Mouse (Mus musculus): ENCODE data around the gene AC141477.1. TPM values are rescaled to one million over a fixed set of nuclear protein-coding genes. Genes with fewer than 3 reads are reported as not detected.

The AC141477.1 gene
- total RNA-seq (2021) = not detected
- long read RNA-seq, experiment 1 = 0 reads
- long read RNA-seq, experiment 2 = 0 reads

DNA sequence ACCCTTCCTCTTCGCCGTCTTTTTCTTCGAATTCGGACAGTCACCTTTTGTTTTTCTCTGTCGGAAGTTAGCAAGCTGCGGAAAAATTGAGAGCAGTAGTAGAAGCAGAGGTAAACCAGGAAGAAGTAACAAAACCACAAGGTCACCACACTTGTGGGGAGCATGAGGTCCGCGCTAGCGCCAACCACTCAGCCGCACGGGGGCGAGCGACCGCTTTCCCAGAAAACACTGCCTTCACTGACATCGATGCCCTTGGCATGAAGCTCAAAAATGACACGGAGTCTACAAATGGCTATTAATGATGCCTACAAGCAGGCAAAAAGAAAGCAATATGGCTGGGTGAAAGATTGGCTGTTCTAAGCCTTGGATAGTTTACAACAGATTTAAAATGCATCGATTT, at the start of gene AC141477.1:
TSS of gene AC141477.1 (minus strand) at position 164 of the 400 bp plus-strand sequence.
- Histone ChIP-seq H3K4me3 (no peak within 1 kb of the TSS), H3K27ac (no peak within 1 kb of the TSS)
- no peak for DNase-seq (ENCODE audit: low spot score in 2 of 2)
- TF ChIP-seq CTCF (conservative IDR thresholded peaks at IDR 0.05) = no peak

DNA sequence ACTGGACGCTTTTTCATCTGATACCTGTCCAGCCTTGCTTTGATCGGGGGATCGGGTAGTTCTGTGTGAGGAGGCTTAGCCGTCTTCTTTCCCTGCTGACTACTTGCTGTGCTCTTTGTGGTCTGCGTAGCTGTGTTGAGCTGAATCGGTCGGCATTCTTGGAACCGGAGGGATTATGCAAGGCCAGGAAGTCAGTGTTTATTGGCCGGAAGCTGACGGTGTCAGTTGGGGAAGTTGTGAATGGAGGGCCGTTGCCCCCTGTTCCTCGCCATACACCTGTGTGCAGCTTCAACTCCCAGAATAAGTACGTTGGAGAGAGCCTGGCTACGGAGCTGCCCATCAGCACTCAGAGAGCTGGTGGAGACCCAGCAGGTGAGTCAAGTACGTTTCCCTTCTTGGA, 49.0 kb upstream of the AC141477.1 start:
- DNase-seq (ENCODE audit: low spot score in 2 of 2) = no peak
- Histone ChIP-seq H3K4me3 (no peak overlapping the region), H3K27ac (no peak overlapping the region)
- no peak for TF ChIP-seq CTCF (conservative IDR thresholded peaks at IDR 0.05)

DNA sequence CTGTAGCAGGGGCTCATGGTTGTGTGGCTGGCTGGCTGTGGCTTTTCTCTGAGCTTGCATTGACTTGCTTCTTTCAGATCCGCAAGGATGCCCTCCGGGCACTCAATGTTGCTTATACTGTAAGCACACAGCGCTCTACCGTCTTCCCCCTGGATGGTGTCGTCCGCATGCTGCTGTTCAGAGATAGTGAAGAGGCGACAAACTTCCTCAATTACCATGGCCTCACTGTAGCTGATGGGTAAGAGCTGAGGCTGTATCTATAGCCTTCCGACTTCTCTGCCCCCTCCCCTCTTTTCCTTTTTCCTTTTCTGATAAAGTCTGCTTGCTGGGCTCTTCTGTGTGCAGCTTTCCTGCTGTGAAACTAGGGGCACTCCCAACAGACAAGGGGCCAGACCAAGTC, 48.0 kb upstream of the AC141477.1 start:
- no peak for DNase-seq (ENCODE audit: low spot score in 2 of 2)
- Histone ChIP-seq H3K27ac (no peak overlapping the region), H3K4me3 (no peak overlapping the region)
- no peak for TF ChIP-seq CTCF (conservative IDR thresholded peaks at IDR 0.05)

DNA sequence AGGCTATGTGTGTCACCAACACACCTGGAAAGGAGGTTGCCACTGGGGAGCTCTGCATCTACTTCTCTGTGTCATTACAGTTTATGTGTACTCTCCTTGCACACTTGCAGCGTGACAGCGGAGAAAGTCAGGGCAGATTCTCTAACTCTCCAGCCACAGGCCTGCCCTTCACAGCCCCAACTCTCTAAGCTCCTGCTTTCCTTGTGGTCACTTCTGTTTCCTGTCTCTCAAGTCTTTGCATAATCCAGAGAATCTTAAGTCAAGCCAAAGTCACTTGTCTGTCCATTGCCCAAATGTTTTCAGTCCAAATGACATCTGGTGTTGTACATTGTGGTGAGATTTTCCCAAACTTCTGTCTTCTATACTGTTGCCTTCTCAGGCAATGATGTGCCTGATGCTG, 46.1 kb upstream of the AC141477.1 start:
- Histone ChIP-seq H3K4me3 (no peak overlapping the region), H3K27ac (no peak overlapping the region)
- TF ChIP-seq CTCF (conservative IDR thresholded peaks at IDR 0.05) = no peak
- no peak for DNase-seq (ENCODE audit: low spot score in 2 of 2)

DNA sequence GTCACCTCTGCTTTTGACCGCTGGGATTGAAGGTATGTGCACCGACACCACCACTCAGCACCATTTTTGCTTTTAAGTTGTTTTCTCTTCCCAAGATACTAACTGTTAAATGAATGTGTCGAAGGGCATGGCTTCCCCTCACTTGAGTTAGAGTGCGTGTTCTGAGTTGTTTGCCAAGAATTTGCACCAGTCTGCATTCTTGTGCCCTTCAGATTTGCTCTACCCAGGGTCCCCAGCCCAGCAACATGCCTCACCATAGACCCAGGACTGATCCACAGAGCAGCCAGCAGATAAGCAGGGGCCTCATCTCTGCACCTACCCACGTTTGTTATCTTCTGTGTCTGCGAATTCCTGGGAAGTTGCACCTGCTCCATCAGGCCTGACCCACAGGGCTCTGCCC, 41.2 kb upstream of the AC141477.1 start:
- DNase-seq (ENCODE audit: low spot score in 2 of 2) = no peak
- TF ChIP-seq CTCF (conservative IDR thresholded peaks at IDR 0.05) = no peak
- no peak overlapping the region for H3K27ac ChIP-seq

DNA sequence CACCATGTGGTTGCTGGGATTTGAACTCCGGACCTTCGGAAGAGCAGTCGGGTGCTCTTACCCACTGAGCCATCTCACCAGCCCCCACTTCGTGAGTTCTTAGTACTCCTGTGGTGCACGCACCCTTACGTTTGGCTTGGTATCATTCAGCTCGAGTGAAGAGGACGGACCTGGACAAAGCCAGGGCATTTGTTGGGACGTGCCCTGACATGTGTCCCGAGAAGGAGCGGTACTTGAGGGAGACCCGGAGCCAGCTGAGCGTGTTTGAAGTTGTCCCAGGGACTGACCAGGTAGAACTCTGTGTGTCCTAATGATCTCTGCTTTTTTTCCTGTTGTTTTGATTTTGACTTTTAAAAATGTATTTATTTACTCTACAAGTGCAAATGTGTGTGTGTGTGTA, 40.6 kb upstream of the AC141477.1 start:
- no peak for DNase-seq (ENCODE audit: low spot score in 2 of 2)
- Histone ChIP-seq H3K27ac (no peak overlapping the region), H3K4me3 (no peak overlapping the region)
- TF ChIP-seq CTCF (conservative IDR thresholded peaks at IDR 0.05) = no peak

More for the DNA sequence above, 41.2 kb upstream of the AC141477.1 start:
- no peak overlapping the region for H3K4me3 ChIP-seq

DNA sequence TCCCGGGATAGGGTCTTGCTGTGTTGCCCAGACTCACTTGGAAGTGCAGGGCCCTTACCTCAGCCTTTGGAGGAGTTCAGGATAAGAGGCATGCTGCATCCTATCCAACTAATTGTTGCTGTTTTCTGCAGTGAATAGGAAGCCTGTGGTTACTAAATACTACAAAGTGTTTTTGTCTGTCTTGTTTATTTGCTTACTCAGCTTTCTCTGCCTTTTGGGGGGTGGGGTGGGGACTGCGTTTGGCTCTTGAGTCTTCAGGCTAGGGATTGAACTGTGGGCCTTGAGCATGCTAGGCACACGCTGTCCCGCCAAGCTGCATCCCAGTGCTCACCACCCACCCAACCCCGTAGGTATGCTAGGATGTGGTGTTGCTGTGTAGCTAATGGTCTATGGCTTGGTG, 33.5 kb upstream of the AC141477.1 start:
- Histone ChIP-seq H3K27ac (no peak overlapping the region), H3K4me3 (no peak overlapping the region)
- DNase-seq (ENCODE audit: low spot score in 2 of 2) = no peak
- TF ChIP-seq CTCF (conservative IDR thresholded peaks at IDR 0.05) = no peak

DNA sequence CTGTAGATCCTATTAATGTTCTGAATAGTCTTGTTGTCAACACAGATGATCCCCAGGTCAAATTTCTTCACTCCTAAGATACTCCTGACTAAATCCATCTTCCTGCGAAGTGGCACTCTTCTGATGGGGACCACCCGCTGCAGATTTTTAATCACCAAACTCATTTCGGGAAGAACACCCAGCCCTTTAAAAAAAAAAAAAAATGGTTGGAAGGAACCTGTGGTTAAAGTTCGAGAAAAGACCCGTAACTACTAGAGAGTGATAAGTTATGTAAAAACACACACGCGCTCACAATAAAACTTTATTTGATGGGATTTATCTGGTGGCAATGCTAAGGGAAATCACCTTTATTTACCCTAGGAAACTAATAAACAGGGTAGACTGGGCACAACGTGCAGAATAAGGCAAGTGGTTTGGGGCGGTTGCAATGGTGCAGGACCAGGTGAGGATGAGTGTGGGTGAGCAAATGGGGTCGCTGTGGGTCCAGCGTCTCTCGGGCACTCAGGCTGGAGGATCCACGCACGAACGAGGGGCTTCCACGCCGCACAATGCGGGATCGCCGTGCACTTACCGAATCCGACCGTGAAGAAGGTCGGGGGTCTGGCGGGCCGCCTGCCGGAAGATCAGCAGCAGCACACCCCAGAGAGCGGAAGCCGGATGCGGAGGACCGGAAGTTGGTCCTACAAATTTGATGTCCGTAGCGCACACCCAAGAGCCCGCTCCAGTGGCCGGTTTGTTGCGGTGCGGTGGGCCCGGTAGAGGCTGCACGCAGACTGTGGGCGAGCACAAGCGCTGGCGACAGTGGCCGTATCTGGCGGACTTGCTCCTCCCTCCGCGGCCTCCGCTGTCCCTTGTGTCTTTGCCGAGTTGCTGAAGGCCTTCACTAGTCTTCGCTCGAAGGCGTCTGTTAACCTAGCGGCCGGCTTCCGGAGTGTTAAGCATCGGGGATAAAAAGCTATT, 28.2 kb upstream of the AC141477.1 start, which contains the start of the genes Mcm3ap and Ybey:
TSS of gene Mcm3ap (plus strand) at position 725 of the 960 bp plus-strand sequence.
TSS of gene Ybey (minus strand) at position 912 of the 960 bp plus-strand sequence.
- peak; percentile 78 for TF ChIP-seq CTCF (conservative IDR thresholded peaks at IDR 0.05)
- peak; percentile 84 to 90 for DNase-seq (ENCODE audit: low spot score in 2 of 2)
- Histone ChIP-seq H3K4me3 (peak within 1 kb of the TSS; percentile 74), H3K27ac (peak within 1 kb of the TSS; percentile 96)

DNA sequence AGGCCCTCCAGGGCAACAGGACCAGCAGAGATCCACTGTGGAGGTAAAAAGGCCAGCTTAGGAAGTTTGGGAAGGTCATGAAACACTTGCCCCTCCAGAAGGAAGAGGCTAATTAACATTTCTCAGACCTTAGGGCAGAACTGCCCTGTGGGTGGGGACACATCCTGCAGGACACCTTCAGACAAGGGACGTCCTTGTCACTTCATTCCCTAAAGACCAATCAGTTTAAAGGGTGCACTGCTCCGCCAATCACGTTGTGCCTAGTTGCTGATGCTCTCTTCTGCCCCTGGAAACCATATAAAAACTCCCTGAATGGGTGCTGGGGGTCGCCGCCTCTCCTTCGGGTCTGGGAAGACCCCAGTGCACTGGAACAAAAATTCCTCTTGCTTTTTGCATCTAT, 22.5 kb upstream of the AC141477.1 start:
- DNase-seq (ENCODE audit: low spot score in 2 of 2) = no peak
- H3K4me3 ChIP-seq = no peak overlapping the region
- no peak for TF ChIP-seq CTCF (conservative IDR thresholded peaks at IDR 0.05)
- H3K27ac ChIP-seq = 0 out of 2 replicates have a peak overlapping the region, but pooled peaks have one; percentile 39

DNA sequence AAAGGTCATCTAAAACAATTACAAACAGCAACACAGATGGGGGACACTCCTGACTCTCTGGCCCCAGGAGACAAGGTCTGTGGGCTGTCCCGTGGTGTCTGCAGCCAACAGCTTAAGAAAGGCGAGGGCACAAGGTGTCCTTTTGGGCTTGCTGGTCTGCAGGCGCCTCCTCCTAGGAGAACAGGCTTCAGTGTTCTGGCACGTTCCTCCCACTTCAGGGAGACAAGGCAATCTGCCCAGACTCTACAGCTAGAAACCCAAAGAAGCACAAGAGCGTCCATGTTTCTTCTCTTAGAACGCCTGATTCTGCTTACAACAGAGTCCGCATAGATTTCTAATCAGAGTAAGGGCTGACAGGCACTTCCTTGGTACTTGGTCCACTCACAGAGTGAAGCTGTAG, 22.1 kb upstream of the AC141477.1 start:
- H3K27ac ChIP-seq = 0 out of 2 replicates have a peak overlapping the region, but pooled peaks have one; percentile 39
- DNase-seq (ENCODE audit: low spot score in 2 of 2) = peak in 1 of 2 experiments; percentile 9
- no peak for TF ChIP-seq CTCF (conservative IDR thresholded peaks at IDR 0.05)
- no peak overlapping the region for H3K4me3 ChIP-seq

DNA sequence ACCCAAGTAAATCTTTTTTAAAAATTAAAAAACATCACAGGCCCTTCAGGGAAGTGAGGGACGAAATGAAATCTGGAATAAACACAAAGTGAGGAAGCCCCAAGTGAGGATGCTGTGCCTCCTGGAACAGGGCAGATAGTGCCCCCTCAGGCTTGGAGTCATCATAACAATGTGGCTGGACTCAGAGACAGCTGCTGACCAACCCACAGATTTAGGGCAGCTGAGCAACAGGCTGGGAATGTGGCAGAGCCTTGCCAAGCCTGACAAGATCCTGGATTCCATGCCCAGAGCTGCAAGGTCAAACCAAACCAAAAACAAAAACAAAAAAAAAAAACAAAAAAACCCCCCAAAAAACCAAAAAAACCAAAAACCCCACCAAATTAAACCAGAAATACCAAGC, 21.0 kb upstream of the AC141477.1 start:
- Histone ChIP-seq H3K4me3 (no peak overlapping the region), H3K27ac (no peak overlapping the region)
- TF ChIP-seq CTCF (conservative IDR thresholded peaks at IDR 0.05) = no peak
- DNase-seq (ENCODE audit: low spot score in 2 of 2) = no peak

DNA sequence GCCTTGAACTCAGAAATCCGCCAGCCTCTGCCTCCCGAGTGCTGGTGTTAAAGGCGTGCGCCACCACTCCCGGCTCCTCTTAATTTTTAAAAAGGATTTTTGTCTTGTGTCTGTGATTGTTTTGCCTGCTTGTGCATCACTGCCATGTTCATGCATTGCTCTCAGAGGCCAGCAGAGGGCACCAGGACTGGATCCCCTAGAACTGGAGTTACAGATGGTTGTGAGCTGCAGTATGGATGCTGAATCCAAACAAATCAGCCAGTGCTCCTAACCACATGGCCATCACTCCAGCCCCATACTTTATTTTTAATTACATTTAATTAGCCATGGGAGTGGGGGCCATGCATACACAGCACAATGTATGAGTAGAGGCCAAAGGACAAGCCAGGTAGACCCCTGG, 15.0 kb upstream of the AC141477.1 start:
- TF ChIP-seq CTCF (conservative IDR thresholded peaks at IDR 0.05) = peak; percentile 81
- peak; percentile 34 to 55 for DNase-seq (ENCODE audit: low spot score in 2 of 2)
- Histone ChIP-seq H3K27ac (no peak overlapping the region), H3K4me3 (no peak overlapping the region)

DNA sequence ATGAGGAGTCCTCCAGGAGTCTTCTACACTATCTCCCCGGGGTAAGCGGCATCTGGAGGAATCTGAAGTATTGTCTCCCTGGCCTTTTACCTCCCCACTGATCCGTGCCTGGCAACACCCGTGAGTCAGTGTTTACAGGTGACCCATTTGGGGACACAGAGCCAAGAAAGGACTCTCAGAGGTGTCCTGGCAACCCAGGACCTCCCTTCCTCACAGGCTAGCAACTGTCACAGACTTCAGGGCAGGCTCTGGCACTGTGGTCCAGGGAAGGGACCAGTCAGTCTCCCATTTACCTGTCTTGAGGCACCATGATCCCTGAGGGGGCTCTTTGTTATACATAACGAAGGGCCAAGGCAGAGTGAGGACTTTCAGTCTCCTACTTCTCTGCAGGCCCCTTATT, 8.6 kb upstream of the AC141477.1 start, which contains the start of gene 2610028H24Rik:
TSS of gene 2610028H24Rik (plus strand) at position 231 of the 400 bp plus-strand sequence.
- no peak for DNase-seq (ENCODE audit: low spot score in 2 of 2)
- H3K4me3 ChIP-seq = no peak within 1 kb of the TSS
- H3K27ac ChIP-seq = no peak within 1 kb of the TSS
- TF ChIP-seq CTCF (conservative IDR thresholded peaks at IDR 0.05) = no peak
